Mouse (Mus musculus) limb, embryonic 15.5 days (tissue): ENCODE results near the gene Ifna15. TPM values are rescaled to one million over a fixed set of nuclear protein-coding genes. Genes with fewer than 3 reads are reported as not detected.
A peak's percentile ranks its signal among the peaks of the same experiment; 100 is the strongest.
"Not testable (repeated sequence)": the region's sequence is repeated elsewhere in the genome, so short reads cannot be mapped to it uniquely, and the experiment has no call there.

Experiments
- ATAC-seq: fragments of 200-750 bp; cut with Nextera tagmentation; 2 replicates; pipeline ENCODE4 v1.8.0; 2017; ENCODE audit warnings: low read depth, moderate TSS enrichment; ENCODE audit not compliant: insufficient number of reproducible peaks, low FRiP score, low TSS enrichment
- H3K27ac ChIP-seq: fragments of 300-500 bp; sonication (generic); 2 replicates; pipeline ENCODE4 v1.5.1; 2015; ENCODE audit warnings: moderate library complexity, mild to moderate bottlenecking, inconsistent platforms
- H3K27me3 ChIP-seq: fragments of 300-500 bp; sonication (generic); 2 replicates; pipeline ENCODE4 v1.6.1; 2015; ENCODE audit warnings: inconsistent platforms
- H3K36me3 ChIP-seq: fragments of 300-500 bp; sonication (generic); 2 replicates; pipeline ENCODE4 v1.6.1; 2015; ENCODE audit warnings: inconsistent platforms
- H3K4me1 ChIP-seq: fragments of 300-500 bp; sonication (generic); 2 replicates; pipeline ENCODE4 v1.6.1; 2015; ENCODE audit warnings: inconsistent platforms
- H3K4me2 ChIP-seq: fragments of 300-500 bp; sonication (generic); 2 replicates; pipeline ENCODE4 v1.6.1; 2015; ENCODE audit warnings: mild to moderate bottlenecking, inconsistent platforms
- H3K4me3 ChIP-seq: fragments of 300-500 bp; sonication (generic); 2 replicates; pipeline ENCODE4 v1.5.1; 2015; ENCODE audit warnings: mild to moderate bottlenecking, inconsistent platforms
- H3K9ac ChIP-seq: fragments of 300-500 bp; sonication (generic); 2 replicates; pipeline ENCODE4 v1.6.1; 2015; ENCODE audit warnings: inconsistent platforms
- H3K9me3 ChIP-seq: fragments of 300-500 bp; sonication (generic); 2 replicates; pipeline ENCODE4 v1.6.1; 2016; ENCODE audit warnings: inconsistent platforms
- WGBS: fragments of 180-500 bp; shearing (Covaris S2); methylation state at CpG from one replicate; pipeline ENCODE4 v1.1.7; 2015; 5-methylcytosine and 5-hydroxymethylcytosine counted together
- polyA plus RNA-seq: library from polyadenylated mRNA; unstranded; fragments of >200 nt; fragmentation: Nextera tagmentation; extraction: Ambion mirVana; gene quantifications from 2 replicates; pipeline ENCODE4 v1.2.1, GENCODE M21; 2015

Ifna15 gene
- polyA plus RNA-seq, result not detected in 2 replicates

- ATAC-seq, H3K9ac ChIP-seq, H3K27me3 ChIP-seq, H3K4me2 ChIP-seq, H3K36me3 ChIP-seq, H3K4me1 ChIP-seq, H3K9me3 ChIP-seq, H3K4me3 ChIP-seq, H3K27ac ChIP-seq: not testable (repeated sequence)
Measured at GRCm38 (mm10) chr4:88558145-88558544, at the start of gene Ifna15. Gene Ifna15, minus strand, starts transcription at chr4:88558245.

- Histone ChIP-seq H3K9ac (no peak within 1 kb of the TSS), H3K27ac (no peak within 1 kb of the TSS), H3K4me2 (no peak within 1 kb of the TSS), H3K4me1 (no peaks in the 10 kb centered on the region), H3K36me3 (no peaks in the 10 kb centered on the region), H3K27me3 (no peaks in the 10 kb centered on the region), H3K4me3 (no peak within 1 kb of the TSS), H3K9me3 (no peaks in the 10 kb centered on the region)
- no peak for ATAC-seq
Measured at GRCm38 (mm10) chr4:88603276-88603675, 45.2 kb upstream of the Ifna15 start, which contains the start of gene Ifna12. Gene Ifna12, minus strand, starts transcription at chr4:88603376.

- no peaks in the 10 kb centered on the region for H3K36me3 ChIP-seq
- no peak within 1 kb of the TSS for H3K27ac ChIP-seq
- no peaks in the 10 kb centered on the region for H3K4me1 ChIP-seq
- H3K9ac ChIP-seq, result no peak within 1 kb of the TSS
- no peak within 1 kb of the TSS for H3K4me3 ChIP-seq
- no peaks in the 10 kb centered on the region for H3K27me3 ChIP-seq
- 85% methylated on average over 1 of the region's 1 CpGs for WGBS
- no peaks in the 10 kb centered on the region for H3K9me3 ChIP-seq
- ATAC-seq, result no peak
- H3K4me2 ChIP-seq, result no peak within 1 kb of the TSS
Measured at GRCm38 (mm10) chr4:88592285-88592684, 34.2 kb upstream of the Ifna15 start, which contains the start of gene Ifna9. Gene Ifna9, minus strand, starts transcription at chr4:88592385.

GRCm38 (mm10) chr4:88571698-88572097 lies 13.7 kb upstream of the Ifna15 start, which contains the start of gene Ifna14:
Gene Ifna14, minus strand, starts transcription at chr4:88571798.
- H3K4me3 ChIP-seq, result no peak within 1 kb of the TSS
- H3K27me3 ChIP-seq, result no peaks in the 10 kb centered on the region
- H3K9me3 ChIP-seq, result no peaks in the 10 kb centered on the region
- no peak for ATAC-seq
- no peak within 1 kb of the TSS for H3K9ac ChIP-seq
- H3K4me2 ChIP-seq, result no peak within 1 kb of the TSS
- no peak within 1 kb of the TSS for H3K27ac ChIP-seq
- 71% methylated on average over 1 of the region's 1 CpGs for WGBS
- H3K36me3 ChIP-seq, result no peaks in the 10 kb centered on the region
- H3K4me1 ChIP-seq, result no peaks in the 10 kb centered on the region

- Histone ChIP-seq H3K9ac (no peak overlapping the region), H3K36me3 (no peaks in the 10 kb centered on the region), H3K27ac (no peak overlapping the region), H3K4me2 (no peak overlapping the region), H3K9me3 (no peaks in the 10 kb centered on the region), H3K27me3 (no peaks in the 10 kb centered on the region), H3K4me3 (no peak overlapping the region), H3K4me1 (no peaks in the 10 kb centered on the region)
- ATAC-seq, result no peak
- WGBS, result 84% methylated on average over 1 of the region's 1 CpGs
Measured at GRCm38 (mm10) chr4:88561791-88562190, 3.7 kb upstream of the Ifna15 start.

- H3K9me3 ChIP-seq, result no peaks in the 10 kb centered on the region
- peak overlapping the region; percentile 44 for H3K4me2 ChIP-seq
- H3K9ac ChIP-seq, result 0 out of 2 replicates have a peak overlapping the region, but pooled peaks have one; percentile 14
- no peak for ATAC-seq
- H3K36me3 ChIP-seq, result no peaks in the 10 kb centered on the region
- peak overlapping the region; percentile 24 for H3K4me3 ChIP-seq
- 29% methylated on average over 22 of the region's 22 CpGs for WGBS
- peaks cover 4% of the 10 kb centered on the region; the same call in 1 of the 2 replicates for H3K4me1 ChIP-seq
- no peaks in the 10 kb centered on the region for H3K27me3 ChIP-seq
- no peak overlapping the region for H3K27ac ChIP-seq
Measured at GRCm38 (mm10) chr4:88550161-88550945, 7.7 kb downstream of the Ifna15 start.

GRCm38 (mm10) chr4:88547986-88548385 lies 10.1 kb downstream of the Ifna15 start:
- H3K27ac ChIP-seq, result no peak overlapping the region
- no peaks in the 10 kb centered on the region for H3K36me3 ChIP-seq
- peaks cover 4% of the 10 kb centered on the region; the same call in 1 of the 2 replicates for H3K4me1 ChIP-seq
- WGBS, result 84% methylated on average over 1 of the region's 1 CpGs
- no peak overlapping the region for H3K4me2 ChIP-seq
- H3K4me3 ChIP-seq, result no peak overlapping the region
- no peak for ATAC-seq
- no peaks in the 10 kb centered on the region for H3K27me3 ChIP-seq
- no peak overlapping the region for H3K9ac ChIP-seq
- no peaks in the 10 kb centered on the region for H3K9me3 ChIP-seq

- Histone ChIP-seq H3K27ac (no peak overlapping the region), H3K4me3 (no peak overlapping the region), H3K9me3 (no peaks in the 10 kb centered on the region), H3K9ac (no peak overlapping the region), H3K27me3 (no peaks in the 10 kb centered on the region), H3K4me1 (no peaks in the 10 kb centered on the region), H3K4me2 (no peak overlapping the region), H3K36me3 (no peaks in the 10 kb centered on the region)
- no peak for ATAC-seq
- WGBS, result 51% methylated on average over 2 of the region's 2 CpGs
Measured at GRCm38 (mm10) chr4:88543649-88544234, 14.3 kb downstream of the Ifna15 start.

GRCm38 (mm10) chr4:88537328-88537727 lies 20.7 kb downstream of the Ifna15 start:
- Histone ChIP-seq H3K4me3 (no peak overlapping the region), H3K36me3 (no peaks in the 10 kb centered on the region), H3K27ac (no peak overlapping the region), H3K27me3 (no peaks in the 10 kb centered on the region), H3K4me1 (no peaks in the 10 kb centered on the region), H3K9me3 (no peaks in the 10 kb centered on the region), H3K9ac (no peak overlapping the region), H3K4me2 (no peak overlapping the region)
- 75% methylated on average over 12 of the region's 12 CpGs for WGBS
- no peak for ATAC-seq

GRCm38 (mm10) chr4:88536640-88537039 lies 21.4 kb downstream of the Ifna15 start:
- no peaks in the 10 kb centered on the region for H3K9me3 ChIP-seq
- no peak for ATAC-seq
- 63% methylated on average over 7 of the region's 7 CpGs for WGBS
- no peaks in the 10 kb centered on the region for H3K36me3 ChIP-seq
- no peak overlapping the region for H3K9ac ChIP-seq
- H3K27ac ChIP-seq, result no peak overlapping the region
- no peaks in the 10 kb centered on the region for H3K27me3 ChIP-seq
- no peaks in the 10 kb centered on the region for H3K4me1 ChIP-seq
- no peak overlapping the region for H3K4me3 ChIP-seq
- H3K4me2 ChIP-seq, result no peak overlapping the region

GRCm38 (mm10) chr4:88535742-88536141 lies 22.3 kb downstream of the Ifna15 start:
- no peaks in the 10 kb centered on the region for H3K36me3 ChIP-seq
- no peaks in the 10 kb centered on the region for H3K27me3 ChIP-seq
- H3K4me1 ChIP-seq, result no peaks in the 10 kb centered on the region
- no peak for ATAC-seq
- no peaks in the 10 kb centered on the region for H3K9me3 ChIP-seq
- WGBS, result 92% methylated on average over 1 of the region's 1 CpGs
- H3K27ac ChIP-seq, result no peak overlapping the region
- no peak overlapping the region for H3K4me2 ChIP-seq
- no peak overlapping the region for H3K9ac ChIP-seq
- no peak overlapping the region for H3K4me3 ChIP-seq

GRCm38 (mm10) chr4:88534903-88535302 lies 23.1 kb downstream of the Ifna15 start:
- Histone ChIP-seq H3K4me2 (no peak overlapping the region), H3K27me3 (no peaks in the 10 kb centered on the region), H3K9me3 (no peaks in the 10 kb centered on the region), H3K4me1 (no peaks in the 10 kb centered on the region), H3K4me3 (no peak overlapping the region), H3K27ac (no peak overlapping the region), H3K36me3 (no peaks in the 10 kb centered on the region), H3K9ac (no peak overlapping the region)
- ATAC-seq, result no peak
- 79% methylated on average over 1 of the region's 1 CpGs for WGBS
